ENCODE assay signal across 13 mouse cellular contexts in the genomic region with DNA sequence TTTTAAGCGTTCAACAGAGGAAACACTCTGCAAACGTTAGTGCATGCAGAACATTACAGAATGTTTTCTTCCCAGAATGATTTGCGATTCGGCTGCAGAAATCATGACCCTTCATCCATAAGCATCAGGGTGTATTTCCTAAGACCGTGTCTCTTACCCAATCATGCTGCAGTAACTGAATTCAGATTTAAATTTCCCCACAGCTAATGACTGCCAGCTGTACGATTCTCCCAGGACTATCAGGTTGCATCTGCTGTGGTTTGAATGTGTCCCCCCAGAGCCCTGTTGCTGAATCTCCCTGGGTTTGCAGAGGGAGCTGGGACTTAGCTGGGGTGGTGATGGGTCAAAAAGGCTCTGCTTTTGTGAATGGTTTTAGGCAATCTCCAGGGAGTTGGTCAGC. TPM values are rescaled to one million over a fixed set of nuclear protein-coding genes. Genes with fewer than 3 reads are reported as not detected.
DNase-seq lines count a peak whose midpoint lies in the region; ATAC-seq and TF ChIP-seq lines count a peak whose summit lies in the region.
"Had no signal": no experiment of that assay in that cellular context is flagged by ENCODE, and none has a peak within 500 bp of the region (broad histone marks: within the 10 kb centered on the region; RNA-seq: fewer than 3 reads in every experiment).

No protein-coding gene starts in this region.

- H3K4me2 ChIP-seq in stomach, embryonic 14.5 days (replicated peaks; ENCODE audit: low read depth, low read length), result no peak overlapping the region
- H3K4me2 ChIP-seq in stomach, postnatal 0 days (replicated peaks; ENCODE audit: low read depth), result no peak overlapping the region
- H3K4me2 ChIP-seq: neural tube, embryonic 12.5 days had no signal

- ATAC-seq in stomach, embryonic 14.5 days (ENCODE audit: insufficient number of reproducible peaks, insufficient read depth, low FRiP score, low read depth), result no peak
- no peak for ATAC-seq in stomach, postnatal 0 days (ENCODE audit: low FRiP score, low TSS enrichment)
- ATAC-seq: liver, postnatal 0 days had no signal

- no peak overlapping the region for H3K9ac ChIP-seq in stomach, embryonic 14.5 days (replicated peaks; ENCODE audit: low read depth, low read length)
- no peak overlapping the region for H3K9ac ChIP-seq in stomach, postnatal 0 days (ENCODE audit: low read length)
- H3K9ac ChIP-seq: liver, postnatal 0 days; neural tube, embryonic 12.5 days had no signal

- peak; percentile 19 for DNase-seq in adrenal gland, postnatal 14 days
- DNase-seq in adrenal gland, adult (ENCODE audit: inconsistent age in 2 of 2, low spot score in 1 of 2), result no peak
- DNase-seq in stomach, postnatal 0 days (ENCODE audit: low spot score), result no peak
- peak; percentile 77 for DNase-seq in limb, embryonic 10.5 days (ENCODE audit: low spot score)
- DNase-seq in heart, postnatal 14 days, result no peak
- DNase-seq in right cerebral cortex, adult 2 months (ENCODE audit: low spot score in 2 of 2), result no peak
- no peak for DNase-seq in liver
- DNase-seq: gastrocnemius, postnatal 25 days; liver, postnatal 0 days had no signal

- no peak overlapping the region for H3K4me3 ChIP-seq in stomach, embryonic 14.5 days (ENCODE audit: low read depth, low read length)
- no peak overlapping the region for H3K4me3 ChIP-seq in stomach, postnatal 0 days (ENCODE audit: low read depth, low read length)
- no peak overlapping the region for H3K4me3 ChIP-seq in limb, embryonic 10.5 days
- H3K4me3 ChIP-seq: neural tube, embryonic 12.5 days had no signal

- TF ChIP-seq EP300 in stomach, postnatal 0 days (optimal IDR thresholded peaks at IDR 0.05), result no peak

- no peaks in the 10 kb centered on the region for H3K27me3 ChIP-seq in stomach, embryonic 14.5 days (ENCODE audit: control insufficient read depth, insufficient read depth, low read length)
- H3K27me3 ChIP-seq in stomach, postnatal 0 days (ENCODE audit: control insufficient read depth, insufficient read depth, low read length), result no peaks in the 10 kb centered on the region
- H3K27me3 ChIP-seq in limb, embryonic 10.5 days (ENCODE audit: low read depth, poor library complexity, severe bottlenecking), result peaks cover 12% of the 10 kb centered on the region
- H3K27me3 ChIP-seq: neural tube, embryonic 12.5 days had no signal

- intact Hi-C loops in heart, postnatal 14 days (cut with DNase I), result no loop called here

- H3K36me3 ChIP-seq in stomach, embryonic 14.5 days (ENCODE audit: control insufficient read depth, insufficient read depth, low read length), result no peaks in the 10 kb centered on the region
- no peaks in the 10 kb centered on the region for H3K36me3 ChIP-seq in stomach, postnatal 0 days (ENCODE audit: control insufficient read depth, insufficient read depth, low read length)
- no peaks in the 10 kb centered on the region; the same call in 1 of the 2 replicates for H3K36me3 ChIP-seq in limb, embryonic 10.5 days
- H3K36me3 ChIP-seq: neural tube, embryonic 12.5 days had no signal

- no peaks in the 10 kb centered on the region for H3K9me3 ChIP-seq in stomach, embryonic 14.5 days (ENCODE audit: control insufficient read depth, low read depth, low read length)
- no peaks in the 10 kb centered on the region for H3K9me3 ChIP-seq in stomach, postnatal 0 days (ENCODE audit: control insufficient read depth, low read length)
- H3K9me3 ChIP-seq in limb, embryonic 10.5 days (replicated peaks), result no peaks in the 10 kb centered on the region

- H3K4me1 ChIP-seq in stomach, embryonic 14.5 days (ENCODE audit: control insufficient read depth, insufficient read depth, low read length), result peaks cover 11% of the 10 kb centered on the region; the same call in 1 of the 2 replicates
- H3K4me1 ChIP-seq in stomach, postnatal 0 days (replicated peaks; ENCODE audit: control insufficient read depth, insufficient read depth), result no peaks in the 10 kb centered on the region
- H3K4me1 ChIP-seq in limb, embryonic 10.5 days, result peaks cover 20% of the 10 kb centered on the region

- TF ChIP-seq CTCF in stomach, postnatal 0 days (IDR thresholded peaks at IDR 0.05; ENCODE audit: low read depth), result no peak

- H3K27ac ChIP-seq in stomach, embryonic 14.5 days (ENCODE audit: low read length), result peak overlapping the region; percentile 44; the same call in 1 of the 2 replicates
- no peak overlapping the region for H3K27ac ChIP-seq in stomach, postnatal 0 days (replicated peaks)
- peak overlapping the region; percentile 74 for H3K27ac ChIP-seq in limb, embryonic 10.5 days
- H3K27ac ChIP-seq: neural tube, embryonic 12.5 days had no signal

- WGBS in stomach, embryonic 14.5 days, result 35% methylated on average over 6 of the region's 6 CpGs
- WGBS in stomach, postnatal 0 days, result 34% methylated on average over 6 of the region's 6 CpGs
- WGBS in limb, embryonic 10.5 days, result 40% methylated on average over 6 of the region's 6 CpGs

RNA-seq across cellular contexts. Expression of a gene that starts 5.4 kb away (rescaled TPM):
- 11.6 and 12.8 TPM in 2 replicates for total RNA-seq in adrenal gland, postnatal 14 days (2021)
- 10.7 and 10.8 TPM in 2 replicates for polyA plus RNA-seq in stomach, embryonic 14.5 days (2014; fragmentation: Nextera tagmentation; extraction: Ambion mirVana)
- 7.0 TPM in 2 replicates for polyA plus RNA-seq in stomach, postnatal 0 days (2015; fragmentation: Nextera tagmentation; extraction: Ambion mirVana)
- 10.1 and 11.7 TPM in 2 replicates for polyA plus RNA-seq in limb, embryonic 10.5 days (2016; fragmentation: Nextera tagmentation; extraction: Ambion mirVana)
- 1 to 10 TPM; 6.0 to 6.3 TPM for total RNA-seq in heart, postnatal 14 days (2021)

RNA-seq across cellular contexts. Expression of a gene that starts 20.3 kb away (rescaled TPM):
- total RNA-seq in adrenal gland, postnatal 14 days (2021), result 4.4 and 5.0 TPM in 2 replicates
- 5.9 and 7.3 TPM in 2 replicates for polyA plus RNA-seq in stomach, embryonic 14.5 days (2014; fragmentation: Nextera tagmentation; extraction: Ambion mirVana)
- polyA plus RNA-seq in stomach, postnatal 0 days (2015; fragmentation: Nextera tagmentation; extraction: Ambion mirVana), result 9.7 and 10.0 TPM in 2 replicates
- polyA plus RNA-seq in limb, embryonic 10.5 days (2016; fragmentation: Nextera tagmentation; extraction: Ambion mirVana), result 4.7 TPM in 2 replicates
- 1 to 10 TPM; 3.3 to 4.0 TPM for total RNA-seq in heart, postnatal 14 days (2021)
- total RNA-seq: common myeloid progenitor, adult 5-6 weeks; layer of hippocampus, postnatal 14 days had no signal

Comparison
In these comparisons a context has a peak if more than half of its experiments do, and no peak if none do; other contexts are left out.
1. DNase-seq: peak in adrenal gland, postnatal 14 days (single experiment) and limb, embryonic 10.5 days (single experiment); none in adrenal gland, adult (0 of 2), stomach, postnatal 0 days (single experiment), heart, postnatal 14 days (0 of 2), right cerebral cortex, adult 2 months (0 of 2) and liver (single experiment).